Mouse (Mus musculus) T-cell, adult 2 months (primary cell): ENCODE results near the gene Cetn3.

Experiments
- DNase-seq: peaks from one replicate; pipeline ENCODE4 v3.0.0; 2022; ENCODE audit warnings: low spot score

Cetn3 gene

GRCm38 (mm10) chr13:81822750-81823149 is 39.9 kb downstream of the Cetn3 start:
- DNase-seq = no peak

- no peak for DNase-seq
Measured at GRCm38 (mm10) chr13:81824576-81825330, 41.9 kb downstream of the Cetn3 start.

DNA sequence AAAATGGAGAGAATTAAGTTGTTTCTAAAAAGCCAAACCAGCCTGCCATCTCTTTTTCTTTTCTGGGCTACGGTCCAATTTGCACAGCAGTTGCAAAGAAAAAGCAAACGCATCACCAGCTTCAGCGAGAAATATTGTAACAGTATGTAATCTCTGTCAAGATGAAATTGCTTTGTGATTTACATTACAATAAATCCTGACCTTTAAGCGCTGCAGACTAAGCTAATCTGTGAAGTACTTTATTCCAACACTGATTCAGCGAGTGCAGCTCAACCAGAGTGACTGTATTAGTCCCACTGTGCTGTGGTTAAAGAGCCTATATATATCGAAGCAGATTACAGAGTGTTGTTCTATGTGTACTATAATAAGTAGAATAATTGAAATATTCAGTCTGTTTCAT is 45.6 kb downstream of the Cetn3 start:
- DNase-seq = no peak

- no peak for DNase-seq
Measured at GRCm38 (mm10) chr13:81831838-81832237, 49.0 kb downstream of the Cetn3 start.

- DNase-seq = no peak
Measured at GRCm38 (mm10) chr13:81836386-81837177, 53.7 kb downstream of the Cetn3 start.

DNA sequence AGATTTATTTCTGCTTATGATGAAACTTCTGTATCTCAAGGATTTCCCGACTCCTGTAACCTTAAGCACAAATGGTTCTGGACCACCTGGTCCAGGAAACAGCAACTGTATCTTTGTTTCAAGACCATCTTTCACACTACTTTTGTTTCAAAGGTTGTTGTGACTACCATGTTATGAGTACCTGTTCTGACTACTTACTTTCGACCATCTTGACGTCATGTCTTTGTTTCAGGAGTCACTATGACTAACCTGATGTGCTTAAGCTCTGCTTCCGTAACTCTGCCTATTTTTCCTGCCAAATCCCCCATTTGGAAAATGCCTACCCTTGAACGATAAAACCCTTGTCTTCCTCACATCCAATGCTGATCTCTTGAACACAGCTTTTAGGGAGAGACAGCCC is 55.1 kb downstream of the Cetn3 start:
- DNase-seq = no peak

DNA sequence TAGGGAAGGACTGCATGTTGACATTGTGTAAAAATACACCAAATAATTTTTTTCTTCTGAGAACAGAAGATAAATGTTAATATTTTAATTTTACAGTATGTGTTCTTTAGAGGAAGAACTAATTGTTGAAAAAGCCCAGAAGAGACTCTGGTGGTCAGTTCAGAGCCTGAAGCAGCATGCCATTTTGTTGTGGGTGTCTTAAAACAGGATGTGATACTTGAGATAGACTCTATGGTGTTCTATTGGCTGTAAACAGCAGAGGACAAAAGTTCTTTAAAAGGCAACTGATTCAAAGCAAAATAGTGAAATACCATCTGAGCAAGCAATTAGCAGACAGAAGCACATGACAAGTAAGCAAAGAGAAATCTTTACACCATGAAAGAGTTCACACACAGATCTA is 56.1 kb downstream of the Cetn3 start:
- no peak for DNase-seq

DNA sequence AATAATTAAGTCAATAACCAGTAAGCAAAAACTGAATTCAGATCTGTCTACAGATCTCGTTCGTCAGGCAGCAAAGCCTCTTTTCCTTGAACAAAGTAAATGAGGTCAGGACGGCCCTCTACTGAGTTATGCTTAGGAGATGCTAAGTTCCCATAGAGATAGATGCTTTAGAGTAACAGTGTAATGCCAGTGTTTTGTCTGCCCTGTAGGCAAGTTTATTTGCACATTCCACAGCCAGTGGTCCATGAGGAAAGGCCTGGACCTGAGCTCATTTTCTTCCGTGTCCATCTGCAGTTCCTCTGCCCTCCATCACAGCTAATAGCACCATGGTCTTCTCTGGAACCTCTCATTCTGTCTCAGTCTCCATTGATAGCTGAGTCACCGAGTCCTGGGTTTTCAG is 57.4 kb downstream of the Cetn3 start:
- DNase-seq = no peak

DNA sequence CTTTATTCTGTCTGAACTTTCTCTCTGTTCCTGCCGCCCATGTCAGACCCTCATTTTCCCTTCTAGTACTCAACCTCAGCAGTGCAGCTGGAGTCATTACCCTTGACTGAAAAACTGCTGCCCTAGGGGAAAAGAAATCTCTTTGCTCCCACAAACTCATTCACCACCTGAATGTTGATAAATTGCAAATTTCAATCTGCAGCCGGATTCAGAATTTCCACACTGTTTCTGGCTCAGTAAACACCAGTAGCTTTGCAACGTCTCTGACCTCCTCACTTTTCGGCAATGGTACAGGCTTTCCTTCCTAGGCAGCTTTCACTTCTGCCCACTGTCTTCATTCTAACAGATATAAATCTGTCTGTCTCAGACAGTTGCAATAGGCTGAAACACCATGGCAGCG is 57.8 kb downstream of the Cetn3 start:
- DNase-seq = no peak

- DNase-seq = no peak
Measured at GRCm38 (mm10) chr13:81842278-81842677, 59.4 kb downstream of the Cetn3 start.
